Mouse (Mus musculus) heart, adult 2 months (tissue): ENCODE measurements around the gene Sash1. TPM values are rescaled to one million over a fixed set of nuclear protein-coding genes. Genes with fewer than 3 reads are reported as not detected.

ENCODE experiments used
- DNase-seq, 2 experiments: peaks; one replicate each; pipeline ENCODE4 v3.0.0; 2021
- H3K27ac ChIP-seq: fragments of 200-600 bp; 2 replicates; pipeline ENCODE4 v1.8.1; 2022
- H3K27me3 ChIP-seq: fragments of 200-500 bp; 2 replicates; pipeline ENCODE4 v1.6.1; 2012; ENCODE audit warnings: mild to moderate bottlenecking, low read length, inconsistent platforms, mixed read lengths; ENCODE audit not compliant: control insufficient read depth, insufficient read depth
- H3K36me3 ChIP-seq: fragments of 200-500 bp; 2 replicates; pipeline ENCODE4 v1.6.1; 2012; ENCODE audit warnings: low read length, inconsistent platforms; ENCODE audit not compliant: control insufficient read depth, insufficient read depth
- H3K4me1 ChIP-seq: fragments of 200-500 bp; 2 replicates; pipeline ENCODE4 v1.6.1; 2011; ENCODE audit warnings: low read length; ENCODE audit not compliant: control insufficient read depth, insufficient read depth
- H3K4me3 ChIP-seq: fragments of 200-600 bp; 2 replicates; pipeline ENCODE4 v1.8.1; 2022
- H3K79me2 ChIP-seq: fragments of 200-500 bp; replicated peaks from 2 replicates; pipeline ENCODE4 v1.6.1; 2012; ENCODE audit warnings: mild to moderate bottlenecking, inconsistent platforms, low read length, moderate library complexity, mixed read lengths; ENCODE audit not compliant: control insufficient read depth, insufficient read depth
- H3K9ac ChIP-seq: fragments of 200-500 bp; 2 replicates; pipeline ENCODE4 v1.6.1; 2012; ENCODE audit warnings: low read depth, mild to moderate bottlenecking, control low read depth, inconsistent platforms, low read length, mixed read lengths
- CTCF ChIP-seq: fragments of 200-600 bp; IDR thresholded peaks from 2 replicates; pipeline ENCODE4 v1.8.1; 2022; ENCODE audit warnings: antibody characterized with exemption, mild to moderate bottlenecking, moderate library complexity
- EP300 ChIP-seq: fragments of 200-500 bp; IDR thresholded peaks from 2 replicates; pipeline ENCODE4 v1.6.1; 2011; ENCODE audit warnings: low read depth, low read length, control low read depth; ENCODE audit not compliant: insufficient read depth
- POLR2A ChIP-seq: fragments of 200-500 bp; IDR thresholded peaks from 2 replicates; pipeline ENCODE4 v1.6.1; 2011; ENCODE audit warnings: mild to moderate bottlenecking, low read depth, low read length, control low read depth; ENCODE audit not compliant: insufficient read depth
- WGBS: fragments of 180-500 bp; shearing (Covaris S2); methylation state at CpG from one replicate; pipeline ENCODE4 v1.1.7; 2018; 5-methylcytosine and 5-hydroxymethylcytosine counted together
- intact Hi-C: fragments of 180-260 bp; cut with DNase I; formaldehyde crosslinking; loops from one replicate; pipeline ENCODE4 v1.15.1; 2025
- polyA plus RNA-seq: library from polyadenylated mRNA; depleted of rRNA; stranded (reverse); fragments of >200 nt; gene quantifications from 2 replicates; pipeline ENCODE4 v1.2.3, GENCODE M21; 2012
- total RNA-seq, 2 experiments: library from RNA; stranded (reverse); gene quantifications; 2 replicates each; pipeline ENCODE4 v1.2.3; 2021

Gene Sash1
- total and polyA plus RNA-seq, 3 experiments, result 10.0 to 32.8 (median 22.1) TPM

DNA sequence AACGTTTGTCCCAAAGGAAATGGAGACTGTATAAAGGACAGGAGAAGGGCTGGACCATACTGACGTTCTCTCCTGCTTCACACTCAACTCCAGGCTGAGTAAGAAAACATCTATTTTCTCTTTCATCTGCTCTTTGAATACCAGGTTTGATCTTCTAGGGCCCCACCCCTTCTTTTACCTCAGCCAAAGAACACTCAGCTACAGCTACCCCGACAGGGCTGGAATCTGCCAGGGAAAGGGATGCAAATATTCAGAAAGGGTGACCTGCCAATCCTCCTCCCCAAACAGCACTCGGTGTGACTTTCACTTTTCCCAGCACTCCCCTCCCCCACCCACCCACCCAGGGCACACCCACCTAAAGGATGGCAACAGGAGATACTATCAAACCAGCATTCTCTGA, 2.2 kb downstream of the Sash1 start:
- Histone ChIP-seq H3K9ac (peak overlapping the region; percentile 9), H3K79me2 (peaks cover 5% of the 10 kb centered on the region), H3K4me3 (peak overlapping the region; percentile 80), H3K27ac (peak overlapping the region; percentile 99), H3K36me3 (peaks cover 9% of the 10 kb centered on the region), H3K4me1 (peaks cover 11% of the 10 kb centered on the region), H3K27me3 (no peaks in the 10 kb centered on the region)
- WGBS, result 16% methylated on average over 4 of the region's 4 CpGs
- no peak for TF ChIP-seq EP300
- TF ChIP-seq CTCF, result no peak
- TF ChIP-seq POLR2A, result no peak
- no peak for DNase-seq
- intact Hi-C loops, result loop anchor here (2.0 to 10.0 kb wide), 2 partner anchors 17 to 49 kb away; no protein-coding TSS in a partner anchor

DNA sequence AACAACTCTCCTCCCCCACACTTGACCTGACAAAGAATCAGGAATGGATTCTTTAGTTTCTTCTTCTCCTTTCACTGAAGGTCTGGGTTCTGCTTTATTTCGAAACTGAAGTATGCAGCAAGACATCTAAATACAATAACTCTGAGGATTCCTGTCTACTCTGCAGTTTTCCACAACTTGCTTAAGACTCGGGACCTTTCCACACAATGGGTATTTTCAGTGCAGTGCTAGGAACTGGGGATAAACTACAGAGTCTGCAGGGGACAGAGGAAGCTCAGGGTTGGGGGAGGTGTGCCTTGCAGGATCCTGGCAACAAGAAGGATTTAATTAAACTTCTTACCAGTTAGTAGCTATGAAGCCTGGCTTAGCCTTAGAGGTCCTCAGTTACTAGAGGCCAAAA, 4.1 kb downstream of the Sash1 start:
- Histone ChIP-seq H3K27me3 (no peaks in the 10 kb centered on the region), H3K79me2 (peaks cover 7% of the 10 kb centered on the region), H3K36me3 (peaks cover 9% of the 10 kb centered on the region), H3K27ac (peak overlapping the region; percentile 24), H3K4me1 (peaks cover 9% of the 10 kb centered on the region), H3K4me3 (no peak overlapping the region), H3K9ac (no peak overlapping the region)
- TF ChIP-seq EP300 (no peak), CTCF (no peak)
- DNase-seq, result no peak
- intact Hi-C loops, result loop anchor here (2.0 to 10.0 kb wide), 2 partner anchors 15 to 47 kb away; no protein-coding TSS in a partner anchor
- WGBS, result 53% methylated on average over 2 of the region's 2 CpGs

DNA sequence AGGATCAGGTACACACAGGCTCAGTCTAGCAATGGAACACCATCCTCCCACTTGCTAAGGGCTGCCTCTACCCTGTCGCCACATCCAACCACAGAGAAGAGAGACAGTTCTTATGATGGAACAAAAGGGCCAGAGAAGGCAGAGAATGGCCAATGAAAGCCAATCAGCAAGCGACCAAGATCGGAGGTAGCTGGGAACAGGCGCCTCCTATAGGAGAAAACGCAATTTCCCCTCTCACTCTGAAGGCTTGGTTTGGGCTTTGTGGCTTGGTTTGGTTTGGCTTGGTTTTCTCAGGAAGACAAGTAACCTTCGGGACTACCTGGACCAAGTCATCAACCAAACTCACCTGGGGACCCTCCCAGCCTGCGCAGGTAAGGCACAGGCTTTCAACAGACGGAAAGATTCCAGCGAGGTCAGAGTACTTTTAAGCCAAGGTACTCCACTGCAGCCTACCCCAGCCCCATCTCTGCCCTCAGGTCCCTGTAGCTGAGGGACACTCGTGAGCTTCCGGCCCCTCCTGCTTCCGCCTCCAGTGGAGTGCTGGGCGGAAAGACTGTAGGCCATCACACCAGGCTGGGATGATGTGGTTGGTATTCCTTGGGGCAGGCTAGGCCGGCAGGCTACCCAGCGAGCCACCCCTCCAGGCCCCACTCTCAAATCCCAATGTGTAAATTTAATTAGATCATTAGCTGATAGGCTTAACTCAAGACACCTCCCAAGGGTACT, 4.8 kb downstream of the Sash1 start:
- no peaks in the 10 kb centered on the region for H3K27me3 ChIP-seq
- no peak for DNase-seq
- H3K9ac ChIP-seq, result no peak overlapping the region
- H3K27ac ChIP-seq, result peak overlapping the region; percentile 24
- peaks cover 9% of the 10 kb centered on the region for H3K4me1 ChIP-seq
- intact Hi-C loops, result loop anchor here (10.0 kb wide), 1 partner anchor 46 kb away; no protein-coding TSS in a partner anchor
- peaks cover 9% of the 10 kb centered on the region for H3K36me3 ChIP-seq
- peaks cover 7% of the 10 kb centered on the region for H3K79me2 ChIP-seq
- no peak for TF ChIP-seq POLR2A
- TF ChIP-seq EP300, result no peak
- no peak for TF ChIP-seq CTCF
- 72% methylated on average over 15 of the region's 15 CpGs for WGBS
- no peak overlapping the region for H3K4me3 ChIP-seq

DNA sequence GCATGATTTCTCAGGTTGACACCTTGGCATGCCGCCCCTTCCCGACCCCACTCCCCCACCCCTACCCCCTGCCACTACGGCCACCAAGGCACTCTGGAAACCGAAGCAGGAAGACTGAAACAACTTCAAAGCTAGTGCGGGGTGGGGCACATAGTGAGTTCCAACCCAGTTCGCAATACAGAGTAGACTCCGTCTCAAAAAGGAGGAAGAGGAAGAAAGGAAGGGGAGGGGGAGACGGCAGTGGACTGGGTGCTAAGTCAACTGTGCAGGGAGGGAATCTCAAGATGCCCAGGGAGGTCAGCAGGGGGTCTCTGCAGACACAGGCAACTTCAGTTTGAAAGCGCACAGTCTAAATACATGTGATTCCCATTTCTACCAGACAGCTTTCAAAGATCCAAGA, 7.0 kb downstream of the Sash1 start:
- TF ChIP-seq CTCF (no peak), POLR2A (no peak), EP300 (no peak)
- peaks cover 9% of the 10 kb centered on the region for H3K79me2 ChIP-seq
- DNase-seq, result no peak
- intact Hi-C loops, result no loop called here
- H3K9ac ChIP-seq, result no peak overlapping the region
- H3K27ac ChIP-seq, result no peak overlapping the region
- peaks cover 14% of the 10 kb centered on the region for H3K36me3 ChIP-seq
- peaks cover 18% of the 10 kb centered on the region for H3K4me1 ChIP-seq
- 39% methylated on average over 9 of the region's 9 CpGs for WGBS
- H3K4me3 ChIP-seq, result no peak overlapping the region
- H3K27me3 ChIP-seq, result no peaks in the 10 kb centered on the region

DNA sequence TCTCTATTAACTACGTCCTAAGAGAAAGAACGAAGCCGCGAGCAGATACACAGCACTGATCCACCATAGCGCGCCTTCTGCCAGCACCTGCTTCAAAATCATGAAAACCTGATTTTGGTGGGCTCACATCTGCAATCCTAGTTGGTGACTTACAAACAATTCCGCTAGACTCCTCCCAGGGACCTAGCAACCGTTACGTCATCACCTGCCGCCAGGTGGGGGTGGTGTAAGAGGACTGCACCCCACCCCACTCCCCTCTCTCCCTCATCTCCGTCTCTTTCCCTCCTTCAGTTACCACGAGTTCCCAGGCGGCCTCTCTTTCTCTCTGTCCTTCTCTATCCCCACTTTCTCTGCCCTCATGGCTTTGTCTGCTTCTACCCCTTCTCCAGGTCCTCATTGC, 7.5 kb downstream of the Sash1 start:
- Histone ChIP-seq H3K27ac (no peak overlapping the region), H3K4me3 (no peak overlapping the region), H3K27me3 (no peaks in the 10 kb centered on the region), H3K36me3 (peaks cover 18% of the 10 kb centered on the region), H3K79me2 (peaks cover 9% of the 10 kb centered on the region), H3K4me1 (peaks cover 20% of the 10 kb centered on the region), H3K9ac (no peak overlapping the region)
- TF ChIP-seq POLR2A, result no peak
- no peak for TF ChIP-seq CTCF
- no peak for TF ChIP-seq EP300
- intact Hi-C loops, result no loop called here
- DNase-seq, result no peak
- 87% methylated on average over 13 of the region's 13 CpGs for WGBS

DNA sequence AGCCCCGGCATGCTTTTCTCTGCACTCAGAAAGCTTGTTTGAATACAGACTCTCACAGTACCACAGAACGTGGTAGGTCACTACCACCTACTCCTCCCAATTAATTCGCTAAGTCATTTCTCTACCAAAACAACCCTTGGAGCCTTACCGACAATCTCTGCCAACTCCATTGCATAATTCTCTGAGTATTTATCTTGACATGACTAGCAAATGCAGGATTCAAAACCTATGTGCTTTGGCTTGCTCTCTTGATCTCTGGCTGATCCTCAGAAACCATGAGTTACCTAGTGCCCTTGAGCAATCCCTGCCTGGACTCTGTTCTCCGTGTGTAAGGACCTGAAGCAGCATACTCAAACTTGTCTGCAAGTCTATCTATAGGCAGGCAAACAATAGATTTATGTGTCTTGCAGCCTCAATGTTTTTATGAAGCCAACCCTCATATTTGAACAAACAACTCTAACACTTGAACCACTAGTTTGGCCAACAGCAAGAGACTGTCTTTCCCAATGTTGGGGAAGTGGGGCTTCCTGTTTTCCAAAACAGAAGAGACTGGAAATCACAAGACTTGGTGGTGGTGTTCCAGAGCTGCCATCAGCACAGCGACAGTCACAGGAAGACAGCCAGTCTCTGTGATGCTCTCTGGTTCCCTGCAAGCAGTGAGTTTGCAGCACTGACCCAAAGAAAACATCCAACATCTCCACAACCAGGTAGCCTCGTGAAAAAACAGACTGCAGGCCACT, 12.1 kb downstream of the Sash1 start:
- peak overlapping the region; percentile 71 for H3K27ac ChIP-seq
- intact Hi-C loops, result no loop called here
- no peak overlapping the region for H3K4me3 ChIP-seq
- peaks cover 5% of the 10 kb centered on the region for H3K79me2 ChIP-seq
- no peak overlapping the region for H3K9ac ChIP-seq
- peaks cover 24% of the 10 kb centered on the region for H3K4me1 ChIP-seq
- no peak for TF ChIP-seq POLR2A
- TF ChIP-seq CTCF, result no peak
- no peak for TF ChIP-seq EP300
- peak in 1 of 2 experiments; percentile 52 for DNase-seq
- WGBS, result 37% methylated on average over 7 of the region's 7 CpGs
- H3K27me3 ChIP-seq, result no peaks in the 10 kb centered on the region
- peaks cover 11% of the 10 kb centered on the region for H3K36me3 ChIP-seq
